Mouse (Mus musculus) brain, embryonic 14.5 days (tissue): Measurements from ENCODE around the gene Atxn3. TPM values are rescaled to one million over a fixed set of nuclear protein-coding genes. Genes with fewer than 3 reads are reported as not detected.

ENCODE experiments used
- DNase-seq: peaks from one replicate; pipeline ENCODE4 v3.0.0-alpha.2; 2011; ENCODE audit warnings: low read depth
- CTCF ChIP-seq: fragments of 200-500 bp; IDR thresholded peaks from 2 replicates; pipeline ENCODE4 v1.5.1; 2012; ENCODE audit warnings: inconsistent platforms, mild to moderate bottlenecking, moderate library complexity, borderline replicate concordance; ENCODE audit not compliant: insufficient read depth, insufficient read length; ENCODE audit errors: extremely low read depth
- POLR2A ChIP-seq: fragments of 200-500 bp; IDR thresholded peaks from 2 replicates; pipeline ENCODE4 v1.6.1; 2012; ENCODE audit warnings: mild to moderate bottlenecking, inconsistent platforms, borderline replicate concordance; ENCODE audit not compliant: poor library complexity, insufficient read depth, insufficient read length, severe bottlenecking; ENCODE audit errors: extremely low read depth
- polyA plus RNA-seq: library from polyadenylated mRNA; depleted of rRNA; stranded (reverse); fragments of >200 nt; gene quantifications from 2 replicates; pipeline ENCODE4 v1.2.3, GENCODE M21; 2012; rRNA removed

Atxn3 gene
- polyA plus RNA-seq, 1 experiment: 13.9 TPM

GRCm38 (mm10) chr12:101888312-101888711 is 69.7 kb downstream of the Atxn3 start:
- no peak for TF ChIP-seq POLR2A
- no peak for TF ChIP-seq CTCF
- no peak for DNase-seq

GRCm38 (mm10) chr12:101884926-101885325 is 73.1 kb downstream of the Atxn3 start:
- TF ChIP-seq CTCF (no peak), POLR2A (no peak)
- DNase-seq: no peak

- TF ChIP-seq CTCF: no peak
- TF ChIP-seq POLR2A: no peak
- DNase-seq: no peak
These were observed 81.7 kb downstream of the Atxn3 start for GRCm38 (mm10) chr12:101876374-101876773.

GRCm38 (mm10) chr12:101875107-101875506 is 82.9 kb downstream of the Atxn3 start:
- TF ChIP-seq CTCF (no peak), POLR2A (no peak)
- DNase-seq: peak; percentile 69

Other genes starting within 250 kb of the Atxn3 start
- 0.05 and 0.18 TPM in 2 replicates for gene Tc2n, start 239.7 kb downstream of the Atxn3 start, polyA plus RNA-seq
- 6.4 and 9.2 TPM in 2 replicates for gene Fbln5, start 139.2 kb downstream of the Atxn3 start, polyA plus RNA-seq
- 7.0 and 9.6 TPM in 2 replicates for gene Trip11, start 45.0 kb downstream of the Atxn3 start, polyA plus RNA-seq
- gene Cpsf2, start 17.7 kb upstream of the Atxn3 start, polyA plus RNA-seq: 16.3 and 21.4 TPM in 2 replicates
- gene Slc24a4, start 170.5 kb upstream of the Atxn3 start, polyA plus RNA-seq: 1.5 and 2.4 TPM in 2 replicates